Mouse (Mus musculus): ENCODE data around the gene Jhy.

The Jhy gene

DNA sequence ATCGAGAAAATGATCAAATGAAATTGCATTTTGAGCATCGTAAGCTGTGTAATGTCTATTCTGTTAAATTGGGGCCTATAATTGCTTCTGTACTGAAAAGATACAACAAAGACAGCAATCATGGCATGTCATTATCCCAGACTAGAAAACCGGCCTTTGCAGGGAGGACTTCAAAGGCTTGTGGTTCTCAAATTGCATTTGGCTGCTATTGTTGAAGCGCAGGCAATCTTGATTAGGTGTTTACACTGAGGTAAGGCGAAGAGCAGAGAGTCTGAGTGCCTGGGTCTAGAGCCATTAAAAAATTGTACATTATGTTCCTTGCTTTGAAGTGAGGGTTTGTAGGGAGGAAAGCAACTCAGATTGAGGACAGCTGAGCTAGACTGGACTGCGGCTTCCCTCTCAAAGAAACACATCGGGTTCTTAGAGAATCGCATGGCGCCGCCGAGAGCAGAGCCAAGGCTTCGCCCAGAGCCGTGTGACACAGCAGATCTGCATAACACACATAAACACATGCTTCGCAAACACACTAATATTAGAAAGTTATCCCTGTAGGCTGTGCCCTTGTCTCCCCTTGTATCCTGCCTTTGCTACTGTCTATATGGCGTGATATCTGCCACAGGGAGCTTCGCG, 36.5 kb downstream of the Jhy start:
- DNase-seq (ENCODE audit: low read depth, low spot score), result no peak

DNA sequence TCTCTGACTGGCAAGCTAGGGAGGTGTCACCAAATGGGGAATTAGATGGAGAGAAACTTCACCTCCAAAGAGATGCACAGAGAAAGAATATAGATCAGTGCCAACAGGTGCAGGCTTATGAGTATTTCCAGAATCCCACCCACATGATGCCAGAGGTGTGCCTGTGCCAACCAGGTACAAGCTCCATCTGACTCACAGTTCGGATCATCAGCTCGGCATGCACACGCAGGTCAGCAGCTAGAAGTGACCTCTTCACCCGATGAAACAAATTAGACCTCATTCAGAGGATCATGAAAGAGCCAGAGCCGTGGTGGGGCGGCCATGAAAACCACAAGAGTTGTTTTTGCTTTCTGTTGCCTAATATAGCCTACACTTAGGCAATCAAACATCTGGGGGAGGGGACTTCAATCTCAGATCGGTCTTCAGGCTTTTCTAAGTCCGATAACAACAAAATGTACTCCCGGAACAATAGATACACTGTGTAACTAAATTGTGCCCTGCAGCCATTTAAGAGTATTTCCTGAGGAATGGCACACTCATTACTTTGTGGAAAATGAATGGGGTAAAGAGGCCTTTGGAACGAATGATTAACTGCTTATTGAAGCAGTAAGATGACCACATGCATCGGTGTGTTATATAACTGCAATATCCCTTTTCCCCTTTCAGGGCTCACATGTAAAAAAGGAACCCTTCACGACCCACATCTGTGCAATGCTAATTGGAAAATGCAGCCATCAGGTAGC, 45.9 kb downstream of the Jhy start:
- no peak for DNase-seq (ENCODE audit: low read depth, low spot score)

DNA sequence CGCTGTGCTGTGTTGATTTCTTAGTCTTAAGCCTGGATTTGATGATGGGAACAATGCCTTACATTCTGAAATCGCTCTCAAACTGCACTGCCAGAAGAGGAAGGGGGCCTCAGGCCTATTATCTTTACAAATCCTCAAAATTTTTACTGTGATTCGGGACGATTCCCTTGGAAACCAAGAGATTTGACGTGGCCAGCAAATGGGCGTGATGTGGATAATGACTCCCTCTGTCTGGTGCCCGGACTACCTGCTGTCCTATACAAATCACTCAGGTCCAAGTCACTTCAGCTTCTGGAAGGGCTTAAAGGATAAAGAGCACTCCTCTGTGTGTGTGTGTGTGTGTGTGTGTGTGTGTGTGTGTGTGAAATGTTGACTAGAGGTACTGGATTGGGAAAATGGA, 55.0 kb downstream of the Jhy start:
- DNase-seq (ENCODE audit: low read depth, low spot score), result no peak

DNA sequence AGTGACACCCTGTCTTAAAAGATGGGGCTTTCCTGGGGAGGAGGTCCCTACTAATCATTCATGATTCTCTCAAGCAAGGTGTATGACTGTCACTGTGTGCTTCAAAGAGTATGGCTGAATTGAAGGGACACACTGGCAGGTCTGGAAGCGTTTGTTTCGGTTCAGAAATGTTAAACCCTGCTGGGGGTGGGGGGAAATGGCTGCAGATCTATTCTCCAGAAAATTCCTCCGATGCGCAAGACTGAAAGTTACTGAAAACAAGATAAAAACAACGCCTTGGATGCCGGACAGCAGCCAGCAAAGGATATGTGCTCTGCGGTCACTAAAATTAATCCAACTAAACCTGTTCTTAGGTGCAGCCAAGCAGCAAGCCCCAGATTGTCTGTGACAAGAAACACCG, 55.5 kb downstream of the Jhy start:
- no peak for DNase-seq (ENCODE audit: low read depth, low spot score)

DNA sequence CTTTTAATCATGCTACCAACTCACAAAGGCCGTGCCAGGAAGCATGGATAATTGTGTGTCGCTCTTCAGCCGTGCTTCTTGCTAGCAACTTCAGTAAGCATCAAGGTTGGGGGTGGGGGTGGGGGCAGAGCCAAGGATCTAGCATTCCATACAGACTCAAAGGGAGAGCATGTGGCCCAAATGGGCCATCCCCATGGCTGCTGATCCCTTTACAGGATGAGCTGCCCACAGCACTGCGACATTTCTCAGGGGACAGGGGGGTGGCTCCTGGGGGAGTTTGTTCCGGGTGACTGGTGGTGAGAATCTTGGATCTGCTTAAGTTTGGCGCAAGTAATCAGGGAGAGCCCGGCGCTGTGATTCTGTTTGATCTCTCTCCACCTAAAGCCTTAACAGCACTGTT, 56.5 kb downstream of the Jhy start:
- no peak for DNase-seq (ENCODE audit: low read depth, low spot score)

DNA sequence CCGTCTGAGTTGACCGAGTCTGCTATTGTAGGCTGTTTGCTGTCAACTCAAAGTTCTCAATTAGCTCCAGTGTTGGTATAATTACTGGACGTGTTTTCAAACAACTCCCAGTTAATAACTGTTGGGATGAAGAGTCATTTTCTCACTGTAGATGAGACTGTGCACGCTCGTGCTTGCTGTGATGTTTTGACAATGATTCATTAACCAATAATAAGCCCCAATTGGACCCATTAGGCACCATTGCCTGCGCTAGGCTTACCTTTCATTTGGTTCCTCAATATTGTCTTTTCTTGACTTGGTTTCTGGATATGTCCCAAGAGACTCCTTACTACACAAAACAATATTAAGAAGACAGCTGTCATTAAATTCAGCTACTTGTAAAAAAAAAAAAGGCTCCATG, 71.5 kb downstream of the Jhy start:
- no peak for DNase-seq (ENCODE audit: low read depth, low spot score)

DNA sequence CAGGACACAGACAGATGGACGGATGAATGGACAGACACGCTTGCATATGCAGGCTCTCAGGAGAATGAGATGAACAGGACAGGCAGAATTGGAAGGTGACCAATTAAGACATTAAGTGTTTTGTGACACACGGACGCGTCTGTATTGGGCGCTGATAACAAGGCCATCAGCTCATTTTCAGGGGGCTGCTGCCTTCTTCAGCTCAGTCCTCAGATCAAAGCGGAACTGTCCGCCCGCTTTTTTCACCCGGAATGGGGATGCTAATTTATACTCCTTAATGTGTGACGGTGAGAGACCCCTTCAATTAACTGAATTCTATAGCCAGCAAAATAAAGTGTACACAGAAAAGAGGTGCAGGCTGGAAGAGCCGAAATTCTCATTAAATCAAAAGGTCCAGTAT, 74.5 kb downstream of the Jhy start:
- DNase-seq (ENCODE audit: low read depth, low spot score), result no peak

DNA sequence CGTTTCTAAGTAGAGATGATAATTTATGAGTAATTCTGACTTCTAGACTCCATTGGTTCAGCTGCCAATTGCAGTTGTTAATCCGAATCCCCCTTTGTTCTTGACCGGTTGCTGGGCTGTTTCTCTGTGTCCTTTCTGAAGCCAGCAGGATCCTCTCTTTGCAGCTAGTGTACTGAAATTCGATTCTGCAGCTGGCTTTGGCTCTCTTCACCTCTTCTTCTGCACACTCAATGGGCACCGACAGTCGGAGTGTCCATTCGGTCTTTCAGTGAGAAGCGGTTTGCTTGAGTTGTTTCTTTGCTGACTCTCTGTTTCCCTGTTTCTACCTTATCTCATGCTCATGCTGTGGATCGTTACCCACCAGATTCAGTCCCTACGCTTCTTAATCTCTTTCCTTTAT, 78.2 kb downstream of the Jhy start:
- no peak for DNase-seq (ENCODE audit: low read depth, low spot score)

DNA sequence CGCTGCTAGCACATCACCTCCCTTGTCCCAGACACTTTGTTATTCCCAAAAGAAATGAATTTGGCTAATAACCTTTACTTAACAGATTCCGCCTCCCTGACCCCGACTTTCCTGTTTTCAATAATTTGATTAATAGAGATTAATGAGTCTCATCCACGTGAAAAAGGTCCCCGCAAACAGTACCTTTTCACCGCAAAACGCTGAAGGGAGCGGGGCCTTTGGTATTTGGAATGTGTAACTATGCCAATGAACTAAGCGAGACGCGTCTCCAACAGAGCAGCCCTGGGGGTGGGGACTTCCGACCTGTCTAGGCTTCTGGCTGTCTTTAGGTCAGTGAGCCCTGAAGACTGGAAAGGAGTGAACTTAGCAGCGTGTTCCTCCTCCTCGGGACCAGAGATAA, 84.9 kb downstream of the Jhy start:
- DNase-seq (ENCODE audit: low read depth, low spot score), result no peak

DNA sequence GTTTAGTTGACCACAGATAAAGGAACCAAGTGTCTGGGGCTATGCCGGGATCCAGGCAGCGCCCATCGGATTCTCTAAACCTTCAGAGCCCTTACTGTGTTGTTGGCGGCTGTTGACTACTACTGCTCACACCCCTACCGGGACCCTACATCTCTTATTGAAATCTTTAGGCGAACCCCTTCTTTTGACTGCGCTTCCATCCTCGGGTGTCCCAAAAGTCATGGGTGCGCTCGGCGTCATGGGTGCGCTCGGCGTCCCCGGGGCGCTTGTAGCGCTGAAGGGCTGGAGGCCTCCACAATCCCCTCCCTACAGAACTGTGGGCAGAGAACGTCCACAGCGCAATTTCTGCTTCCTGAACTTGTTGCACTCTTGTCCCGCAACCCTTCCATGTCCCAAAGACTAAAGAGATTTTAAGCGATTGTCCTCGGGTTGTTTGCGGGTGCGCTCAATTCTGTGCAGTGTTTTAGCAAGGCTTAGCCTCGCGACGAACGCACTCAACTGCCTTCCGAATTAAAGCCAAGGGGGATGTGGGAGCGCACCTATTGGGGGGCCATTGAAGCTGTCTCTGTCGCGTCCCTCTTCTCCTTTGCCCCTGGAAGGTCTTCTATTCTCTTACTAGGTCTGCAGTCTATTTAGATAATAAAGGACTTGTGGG, 85.5 kb downstream of the Jhy start:
- no peak for DNase-seq (ENCODE audit: low read depth, low spot score)

DNA sequence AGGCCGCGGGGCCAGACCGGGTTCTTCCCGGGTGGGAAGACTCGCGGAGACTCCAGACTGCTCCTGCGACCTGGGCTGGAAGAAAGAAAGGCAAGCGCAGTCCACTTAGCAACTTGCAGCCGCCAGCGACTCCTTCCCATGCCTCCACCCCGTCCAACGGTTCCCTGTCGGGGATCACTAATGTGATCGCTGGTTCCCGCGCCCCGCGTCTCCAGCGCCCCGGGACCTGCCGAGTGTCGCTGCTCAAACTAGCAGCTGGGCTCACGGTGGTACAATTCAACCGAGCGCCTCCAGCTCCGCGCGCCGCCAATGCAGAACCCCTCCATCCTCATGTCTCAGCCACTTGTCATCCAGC, 86.1 kb downstream of the Jhy start:
- no peak for DNase-seq (ENCODE audit: low read depth, low spot score)

DNA sequence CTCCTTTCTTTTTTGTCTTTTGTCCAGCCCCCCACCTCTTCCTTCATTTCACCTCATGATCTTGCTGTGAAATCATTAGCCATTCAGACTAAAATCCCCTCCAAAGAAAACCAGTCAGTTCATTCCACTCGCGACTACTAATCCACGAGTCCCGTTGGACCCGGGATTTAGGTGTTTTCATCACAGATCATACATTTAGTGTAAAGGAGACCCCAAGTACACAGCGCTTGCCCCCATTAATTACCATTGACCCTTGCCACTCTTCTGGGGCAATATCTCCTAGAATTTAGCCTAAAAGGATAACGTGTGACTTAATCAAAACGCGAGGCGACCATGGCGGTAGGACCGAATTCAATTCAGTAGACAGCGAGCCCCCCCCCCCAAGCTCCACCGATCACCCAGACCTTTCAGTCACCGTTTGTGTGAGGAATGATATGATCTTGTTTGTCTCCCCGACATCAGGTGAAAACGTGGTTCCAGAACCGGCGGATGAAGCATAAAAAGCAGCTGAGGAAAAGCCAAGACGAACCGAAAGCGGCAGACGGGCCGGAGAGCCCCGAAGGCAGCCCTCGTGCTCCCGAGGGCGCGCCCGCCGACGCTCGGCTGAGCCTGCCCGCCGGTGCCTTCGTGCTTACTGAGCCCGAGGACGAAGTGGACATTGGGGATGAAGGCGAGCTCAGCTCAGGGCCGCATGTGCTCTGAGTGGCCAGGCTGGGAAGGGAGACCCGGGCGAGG, 86.6 kb downstream of the Jhy start:
- DNase-seq (ENCODE audit: low read depth, low spot score), result no peak

DNA sequence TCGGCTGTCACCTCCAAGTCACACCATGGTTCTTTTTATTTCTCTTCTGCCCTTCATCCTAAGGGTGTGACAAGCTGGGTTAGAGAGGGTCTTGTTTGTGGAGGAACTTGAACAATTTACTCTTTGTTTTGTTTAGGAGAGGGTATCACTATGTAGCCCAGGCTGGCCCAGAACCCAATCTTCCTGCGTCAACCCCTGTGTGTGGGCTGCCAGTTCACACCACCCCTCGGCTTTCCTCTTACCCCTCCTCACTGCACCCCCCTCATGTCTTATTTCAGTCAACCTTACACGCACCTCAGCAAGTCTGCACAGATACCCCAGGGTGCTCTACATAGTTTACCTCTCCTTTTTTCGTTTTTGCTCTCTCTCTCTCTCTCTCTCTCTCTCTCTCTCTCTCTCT, 87.2 kb downstream of the Jhy start:
- no peak for DNase-seq (ENCODE audit: low read depth, low spot score)

DNA sequence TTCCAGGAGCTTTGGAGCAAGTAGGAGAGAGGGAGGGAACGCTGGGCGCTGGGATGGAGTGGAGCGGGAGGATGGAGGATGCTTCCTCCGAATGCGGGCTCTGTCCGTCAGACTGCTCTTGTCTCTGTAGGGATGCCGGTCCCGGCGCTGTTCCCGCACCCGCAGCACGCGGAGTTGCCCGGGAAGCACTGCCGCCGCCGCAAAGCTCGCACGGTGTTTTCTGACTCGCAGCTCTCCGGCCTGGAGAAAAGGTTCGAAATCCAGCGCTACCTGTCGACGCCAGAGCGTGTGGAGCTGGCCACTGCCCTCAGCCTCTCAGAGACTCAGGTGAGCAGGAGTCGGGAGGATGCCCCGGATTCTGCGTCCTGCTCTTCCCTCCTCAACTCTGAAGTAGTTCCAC, 87.8 kb downstream of the Jhy start:
- no peak for DNase-seq (ENCODE audit: low read depth, low spot score)

DNA sequence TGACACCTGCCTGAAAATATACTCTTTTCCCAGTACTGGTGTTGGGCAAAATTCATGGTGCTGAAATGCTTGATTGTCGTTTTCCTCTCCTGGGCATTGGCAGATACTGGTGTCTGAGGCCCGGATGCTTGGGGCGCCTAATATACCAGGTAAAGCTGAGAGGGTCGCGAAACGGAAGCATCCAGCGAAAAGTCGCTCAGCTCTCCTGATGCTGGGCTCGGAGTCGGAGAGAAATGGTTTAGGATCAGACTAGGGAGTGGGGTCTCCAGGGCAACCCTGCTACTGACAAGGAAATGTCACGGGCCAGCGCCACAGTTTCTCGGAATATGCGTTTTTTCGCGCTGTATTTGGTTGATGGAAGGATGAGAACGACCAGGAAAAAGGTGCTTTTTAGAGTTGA, 88.5 kb downstream of the Jhy start:
- no peak for DNase-seq (ENCODE audit: low read depth, low spot score)

DNA sequence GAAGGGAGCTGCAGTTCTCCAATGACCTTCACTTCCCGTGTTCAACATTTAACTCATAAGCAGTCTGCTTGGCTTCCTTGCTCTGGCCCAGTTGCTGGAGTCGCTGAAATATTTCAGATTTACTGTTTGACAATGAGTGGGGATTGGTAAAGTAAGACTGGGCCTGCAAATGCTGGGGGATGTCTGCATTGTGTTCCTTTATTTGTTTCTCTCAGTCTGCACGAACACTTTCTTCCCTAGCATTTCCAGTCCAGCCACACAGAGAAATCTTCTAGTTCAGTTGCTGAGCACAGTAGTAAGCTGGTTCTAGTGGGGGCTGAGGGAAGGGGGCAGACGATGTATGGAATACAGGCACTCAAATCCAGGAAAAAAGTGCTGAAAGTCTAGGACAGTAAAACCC, 89.0 kb downstream of the Jhy start:
- DNase-seq (ENCODE audit: low read depth, low spot score), result no peak

DNA sequence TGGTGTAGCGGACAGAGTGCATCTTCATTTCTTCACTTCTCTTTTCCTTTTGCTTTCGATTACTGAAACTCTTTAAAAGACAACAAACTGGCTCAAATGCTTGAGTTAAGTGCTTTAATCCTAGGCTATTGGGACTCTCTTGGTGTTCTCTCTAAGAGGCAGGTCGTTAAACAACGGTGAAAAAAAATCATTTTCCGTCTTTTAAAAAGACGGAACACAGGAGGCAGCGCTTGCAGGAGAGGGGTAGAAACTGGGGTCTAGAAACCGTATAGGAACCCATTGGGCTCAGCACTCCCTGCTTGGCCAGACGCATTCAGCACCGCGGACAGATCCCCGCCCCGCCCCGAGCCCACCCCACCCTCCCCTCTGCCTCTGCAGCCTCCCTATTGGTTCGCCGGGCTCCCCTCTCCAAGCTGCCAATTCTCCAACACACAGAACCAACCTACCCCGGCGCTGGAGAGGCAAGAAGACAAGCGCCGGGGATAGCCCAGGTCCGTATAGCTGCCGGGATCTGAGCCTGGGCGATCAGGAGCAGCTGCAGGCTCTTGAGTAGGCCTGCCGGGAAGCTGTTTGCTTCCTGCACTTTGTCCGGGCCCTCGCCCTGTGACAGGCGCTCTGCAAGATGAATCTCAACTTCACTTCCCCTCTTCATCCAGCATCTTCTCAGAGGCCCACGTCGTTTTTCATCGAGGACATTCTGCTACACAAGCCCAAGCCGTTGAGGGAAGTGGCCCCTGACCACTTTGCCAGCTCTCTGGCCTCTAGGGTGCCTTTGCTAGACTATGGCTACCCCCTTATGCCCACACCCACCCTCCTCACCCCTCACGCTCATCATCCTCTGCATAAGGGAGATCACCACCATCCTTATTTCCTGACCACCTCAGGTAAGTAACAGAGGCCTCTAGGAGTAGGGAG, 90.1 kb downstream of the Jhy start, which contains the start of gene Bsx:
TSS of gene Bsx (plus strand) at position 572 of the 915 bp plus-strand sequence.
- no peak for DNase-seq (ENCODE audit: low read depth, low spot score)

DNA sequence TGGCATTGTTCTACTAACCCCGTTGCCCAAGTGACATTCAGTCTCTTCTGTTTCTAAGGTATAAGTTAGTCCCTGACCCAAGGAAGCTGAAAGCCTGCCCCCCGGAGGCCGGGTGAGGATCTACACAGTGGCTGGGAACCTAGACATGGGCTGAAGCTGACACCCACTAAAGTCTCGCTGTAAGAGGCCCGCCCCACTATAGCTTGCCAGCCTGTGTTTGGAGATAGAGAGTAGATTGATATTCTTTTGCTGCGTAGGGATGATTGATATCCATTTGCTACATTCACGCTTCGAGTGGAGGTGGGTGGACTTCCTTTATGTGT, 91.8 kb downstream of the Jhy start:
- DNase-seq (ENCODE audit: low read depth, low spot score), result no peak

DNA sequence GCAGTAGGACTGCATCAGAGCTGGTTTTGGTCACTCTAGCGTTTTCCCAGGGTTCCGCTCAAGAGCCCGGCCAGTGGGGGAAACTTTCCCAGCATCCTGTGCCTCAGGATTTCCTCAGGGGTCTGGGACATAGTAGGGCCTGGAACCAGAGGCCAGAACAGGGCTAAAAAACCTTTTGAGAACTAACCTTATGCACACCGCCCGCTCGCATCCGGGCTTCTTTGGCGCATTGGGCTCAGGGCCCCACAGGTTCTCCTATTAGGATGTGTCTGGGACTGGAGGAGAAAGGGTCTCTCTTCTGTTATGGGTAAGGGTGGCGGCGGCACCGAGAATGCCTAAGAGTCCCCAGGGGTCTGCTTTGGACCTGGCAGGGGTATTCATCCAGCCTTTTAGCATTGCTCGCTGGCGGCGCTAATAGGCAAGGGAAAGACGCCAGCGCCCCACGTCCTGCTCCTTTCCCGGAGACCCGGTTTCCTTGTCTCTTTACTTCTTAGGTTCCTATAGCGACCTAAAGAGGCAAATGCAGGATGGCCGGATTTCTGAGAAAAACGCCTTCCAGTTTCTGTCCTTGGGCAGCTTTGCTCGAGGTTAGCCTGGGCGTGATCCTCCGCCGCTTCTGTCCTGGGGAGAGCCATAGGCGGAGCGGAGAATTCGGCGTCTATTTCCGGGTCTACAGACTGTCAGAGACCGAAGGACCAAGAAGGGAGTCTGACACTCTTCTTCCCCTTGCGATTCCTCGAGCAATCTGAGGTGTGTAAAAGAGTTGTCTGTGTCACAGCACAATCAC, 92.4 kb downstream of the Jhy start:
- DNase-seq (ENCODE audit: low read depth, low spot score), result no peak

DNA sequence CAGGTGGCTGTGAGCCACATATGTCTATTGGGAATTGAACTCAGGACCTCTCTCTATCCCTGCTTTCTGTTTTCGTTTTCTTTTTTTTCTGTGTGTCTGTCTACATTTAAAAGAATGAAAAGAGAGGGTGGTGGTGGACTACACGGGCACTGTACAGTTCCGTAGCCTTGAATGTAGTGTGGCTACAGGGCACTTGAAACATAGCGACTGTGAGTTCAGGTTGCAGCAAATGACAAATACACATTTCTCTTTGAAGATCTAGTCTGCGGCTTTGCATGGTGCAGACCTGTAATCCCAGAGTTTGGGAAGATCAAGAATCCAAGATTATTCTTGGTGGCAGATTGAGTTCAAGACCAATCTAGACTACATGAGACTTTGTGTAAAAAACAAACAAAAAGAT, 93.6 kb downstream of the Jhy start:
- no peak for DNase-seq (ENCODE audit: low read depth, low spot score)

DNA sequence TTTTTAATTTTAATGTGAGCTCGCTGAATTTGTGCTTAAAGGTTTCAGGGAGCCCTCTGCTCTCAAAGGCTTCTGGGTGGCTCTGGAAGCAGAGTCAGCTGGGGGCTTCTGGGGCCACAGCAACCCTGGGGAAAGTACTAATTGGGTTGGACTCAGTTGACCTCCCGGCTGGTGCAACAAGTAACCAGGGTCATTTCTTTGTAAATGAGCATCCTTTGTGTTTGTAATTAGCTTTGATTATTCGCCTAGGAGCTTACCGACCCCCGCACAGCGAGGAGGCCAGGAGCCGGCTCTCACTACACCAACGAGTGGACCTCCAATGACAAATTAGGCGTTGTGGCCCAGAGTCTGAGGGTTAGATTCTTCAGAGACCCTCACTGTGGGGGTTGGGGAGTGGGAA, 104.7 kb downstream of the Jhy start:
- no peak for DNase-seq (ENCODE audit: low read depth, low spot score)

Measured in telencephalon, adult 2 months (tissue).